Mouse (Mus musculus) hindlimb bud, embryonic 11.5 days (tissue): ENCODE results near the gene Ablim1.

ENCODE experiments used
- DNase-seq: peaks from one replicate; pipeline ENCODE4 v3.0.0-alpha.2; 2012; ENCODE audit warnings: low read depth, low spot score; ENCODE audit errors: extremely low spot score

Ablim1 gene

DNA sequence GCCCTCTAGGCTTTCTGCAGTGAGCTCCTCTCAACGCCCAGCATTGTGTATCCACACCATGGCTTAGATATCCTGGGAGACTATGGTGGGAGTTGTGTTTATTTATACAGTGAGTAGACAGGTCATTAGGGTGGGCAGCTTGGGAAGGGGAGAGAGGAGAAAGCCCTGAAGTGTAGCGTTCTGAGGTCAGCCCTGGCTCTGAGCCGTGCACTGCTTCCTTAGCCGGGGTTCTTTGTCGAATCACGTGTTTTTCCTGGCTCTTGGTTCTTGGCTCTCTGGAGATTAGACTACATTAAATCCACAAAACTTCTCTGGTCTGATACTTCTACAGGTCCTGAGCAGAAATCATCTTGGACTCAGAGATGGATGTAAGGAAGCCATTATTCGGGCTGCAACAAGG, 205.1 kb downstream of the Ablim1 start:
- no peak for DNase-seq

GRCm38 (mm10) chr19:57106513-57106912, 208.2 kb downstream of the Ablim1 start:
- no peak for DNase-seq

DNA sequence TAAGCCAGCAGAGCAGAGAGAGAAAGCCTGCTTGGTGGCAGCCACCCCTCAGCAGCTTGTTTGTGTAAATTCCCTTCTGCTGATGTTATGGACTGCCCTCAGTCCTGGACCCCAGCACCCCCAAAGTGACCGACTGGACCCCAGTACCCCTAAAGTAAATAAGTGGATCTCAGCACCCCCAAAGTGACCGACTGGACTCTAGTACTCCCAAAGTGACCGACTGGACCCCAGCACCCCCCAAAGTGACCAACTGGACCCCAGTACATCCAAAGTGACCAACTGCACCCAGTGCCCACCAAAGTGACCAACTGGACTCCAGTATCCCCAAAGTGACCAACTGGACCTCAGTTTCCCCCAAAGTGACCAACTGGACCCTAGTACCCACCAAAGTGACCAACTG, 208.7 kb downstream of the Ablim1 start:
- DNase-seq = no peak

- DNase-seq = no peak
Observed at GRCm38 (mm10) chr19:57105156-57105555, 209.6 kb downstream of the Ablim1 start.

- no peak for DNase-seq
Observed at GRCm38 (mm10) chr19:57104171-57104748, 210.5 kb downstream of the Ablim1 start.

DNA sequence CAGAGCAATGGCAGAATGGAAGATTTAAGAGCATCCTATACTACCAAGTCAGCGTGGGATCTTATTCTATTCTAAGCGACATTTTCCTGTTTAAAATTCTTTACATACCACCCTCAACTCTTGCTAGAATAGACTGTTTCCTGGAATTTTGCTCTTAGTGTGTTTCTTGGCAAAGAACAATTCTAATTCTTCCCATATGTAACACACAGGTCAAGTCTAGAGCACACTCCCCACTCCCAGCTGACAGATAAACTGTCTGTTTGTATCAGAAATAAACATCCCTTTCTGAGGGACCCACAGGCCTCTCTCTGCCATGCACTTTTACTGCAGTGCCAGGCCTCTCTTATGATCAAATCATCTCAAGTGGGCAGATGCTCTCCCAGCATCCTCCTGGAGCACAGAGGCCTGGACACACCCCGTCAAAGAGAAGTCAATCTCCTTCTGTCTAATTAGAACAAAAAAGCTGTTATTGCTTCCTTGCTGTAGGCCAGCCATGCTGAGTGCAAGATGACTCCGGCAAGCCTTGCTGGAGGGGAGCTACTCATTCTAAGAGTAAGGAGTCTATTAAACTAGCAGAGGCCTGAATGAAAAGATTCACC, 211.3 kb downstream of the Ablim1 start:
- no peak for DNase-seq

DNA sequence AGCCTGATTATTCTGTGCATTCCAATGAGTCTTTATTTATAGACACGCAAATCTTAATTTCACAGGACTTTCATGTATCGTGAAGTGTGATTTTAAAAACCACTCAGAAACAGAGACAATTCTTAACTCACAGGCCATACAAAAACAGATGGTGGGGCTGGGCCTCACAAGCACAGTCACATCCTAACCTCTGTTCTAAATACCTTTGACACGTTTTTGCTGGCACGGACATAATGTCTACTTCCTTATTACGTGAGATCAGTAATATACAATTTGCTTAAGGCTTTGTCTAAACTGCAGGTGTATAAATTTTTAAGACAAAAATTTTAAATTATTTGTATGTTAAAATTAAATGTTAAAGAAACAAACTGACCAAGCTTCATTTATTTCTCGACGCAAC, 212.7 kb downstream of the Ablim1 start:
- DNase-seq = no peak

DNA sequence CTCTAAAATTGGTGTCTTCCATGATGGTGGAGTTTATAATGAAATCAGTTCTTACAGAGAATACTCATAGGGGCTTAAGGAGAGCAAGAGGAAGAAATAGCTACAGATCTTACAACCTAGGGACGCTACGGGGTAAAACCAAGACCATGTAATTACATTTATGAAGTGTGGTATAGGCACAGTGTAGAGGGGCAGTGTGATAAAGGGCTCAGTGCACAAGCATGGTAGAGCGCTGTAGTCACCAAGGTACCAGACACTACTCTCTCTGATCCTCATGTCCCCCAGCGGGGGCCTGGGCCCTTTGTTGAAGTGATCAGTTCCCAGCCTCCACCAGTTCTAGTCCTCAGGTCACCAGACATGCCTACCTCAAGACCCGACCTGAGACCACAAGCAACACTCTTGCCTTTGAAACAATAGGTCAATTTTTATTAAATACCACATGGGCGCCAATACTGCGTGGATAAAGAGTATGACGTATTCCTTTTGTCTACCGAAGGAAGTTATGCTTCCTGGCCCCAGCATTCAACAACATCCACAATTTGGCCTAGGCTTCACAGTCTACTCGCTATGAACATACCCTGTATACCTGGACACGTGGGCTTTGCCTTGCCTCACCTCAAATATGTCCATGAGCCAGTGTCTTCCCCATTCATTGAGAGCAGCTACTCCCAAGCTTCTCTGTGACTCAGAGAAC, 213.8 kb downstream of the Ablim1 start:
- DNase-seq = no peak

DNA sequence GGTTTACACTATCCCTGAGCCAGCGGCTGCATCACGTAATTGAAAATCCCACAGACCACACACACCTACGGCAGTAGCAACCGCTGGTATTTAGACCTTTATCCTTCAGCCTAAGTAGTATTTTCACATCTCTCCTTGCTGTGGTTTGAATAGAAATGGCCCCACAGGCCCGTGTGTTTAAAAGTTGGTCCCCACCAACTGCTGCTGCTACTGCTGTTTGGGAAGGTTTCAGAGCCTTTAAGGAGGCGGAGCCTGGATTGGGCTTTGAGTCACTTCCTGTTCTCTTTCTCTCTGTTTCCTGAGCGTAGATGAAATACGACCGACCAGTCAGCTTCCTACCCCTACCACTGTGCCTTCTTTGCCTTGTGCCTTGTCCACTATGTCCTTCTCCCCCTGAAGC, 214.7 kb downstream of the Ablim1 start:
- no peak for DNase-seq

- DNase-seq = no peak
Observed at GRCm38 (mm10) chr19:57099094-57099357, 215.7 kb downstream of the Ablim1 start.

GRCm38 (mm10) chr19:57098241-57099093, 216.3 kb downstream of the Ablim1 start:
- DNase-seq = no peak

- DNase-seq = no peak
Observed at GRCm38 (mm10) chr19:57095340-57095739, 219.4 kb downstream of the Ablim1 start.

DNA sequence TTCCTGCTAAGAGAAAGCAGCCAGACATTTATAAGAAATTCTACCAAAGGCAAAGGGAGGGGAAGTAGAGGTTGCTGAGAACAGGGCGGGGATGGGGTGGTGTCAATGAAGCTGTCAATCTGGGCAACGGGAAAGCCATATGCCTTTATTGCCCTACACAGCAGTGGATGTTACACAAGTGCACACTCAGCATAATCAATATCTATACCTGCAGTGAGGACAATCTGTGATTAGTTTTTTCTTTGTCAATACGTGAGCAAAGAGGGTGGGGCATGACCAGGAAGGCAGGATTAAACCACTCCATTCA, 221.1 kb downstream of the Ablim1 start:
- DNase-seq = no peak

DNA sequence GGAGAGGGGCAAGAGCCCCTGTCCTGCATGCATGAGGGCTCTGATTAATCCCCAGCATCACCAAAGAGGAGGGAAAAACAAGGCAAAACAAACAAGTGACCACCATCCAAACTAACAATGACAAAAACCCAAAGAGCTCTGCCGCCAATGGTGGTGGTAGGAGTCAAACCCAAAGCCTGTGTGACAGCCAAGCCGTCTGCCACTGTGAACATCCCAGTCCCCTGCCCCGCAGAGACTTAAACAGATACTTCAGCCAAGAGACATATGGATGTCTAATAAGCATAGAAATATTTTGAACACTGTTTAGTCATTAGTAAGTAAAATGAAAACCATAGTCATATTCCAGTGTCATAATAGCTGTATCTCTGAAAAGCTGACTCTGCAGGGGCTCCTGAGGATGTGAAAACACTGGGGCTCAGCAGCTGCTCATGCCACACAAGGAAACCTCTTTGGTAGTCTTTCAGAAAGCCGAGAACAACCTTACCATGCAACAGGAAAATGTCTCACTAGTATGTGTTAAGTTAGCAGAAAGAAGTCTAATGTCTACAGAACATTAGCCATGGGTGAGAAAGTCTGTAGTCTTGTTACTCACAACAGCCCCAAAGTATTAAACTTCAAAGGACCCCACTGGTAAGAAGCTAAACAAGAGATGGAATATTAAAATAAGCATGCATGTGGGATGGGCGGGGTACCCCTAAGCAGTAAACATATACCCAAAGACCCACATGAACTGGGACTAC, 221.6 kb downstream of the Ablim1 start:
- DNase-seq = no peak

GRCm38 (mm10) chr19:57091278-57091677, 223.4 kb downstream of the Ablim1 start:
- no peak for DNase-seq

DNA sequence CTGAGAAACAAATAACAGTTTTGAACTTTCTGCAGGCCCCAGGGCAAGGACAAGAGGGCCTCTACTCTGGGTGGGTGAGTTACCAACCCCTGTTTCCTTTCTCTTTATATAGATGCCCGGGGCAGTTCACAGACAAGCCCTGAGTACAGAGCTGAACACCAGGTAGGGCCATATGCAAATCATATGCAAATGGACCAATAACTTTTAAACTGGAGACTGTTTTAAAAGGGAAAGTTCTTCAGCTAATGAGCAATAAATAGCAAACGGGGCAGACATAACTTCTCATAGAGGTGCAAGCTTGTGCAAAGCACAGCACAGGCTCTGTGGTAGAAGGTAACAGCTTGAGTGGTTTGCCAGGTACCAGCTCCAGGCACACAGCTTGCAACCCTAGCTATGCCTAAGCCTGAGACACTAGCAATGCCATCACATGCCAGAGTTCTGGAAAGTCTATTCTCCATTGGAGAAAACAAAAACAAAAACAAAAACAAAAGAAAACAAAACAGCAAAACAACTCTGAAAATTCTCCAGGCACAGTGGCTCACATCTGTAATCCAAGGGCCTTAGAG, 225.8 kb downstream of the Ablim1 start:
- DNase-seq = no peak

- no peak for DNase-seq
Observed at GRCm38 (mm10) chr19:57084520-57085166, 230.1 kb downstream of the Ablim1 start.

GRCm38 (mm10) chr19:57083887-57084286, 230.8 kb downstream of the Ablim1 start:
- no peak for DNase-seq

DNA sequence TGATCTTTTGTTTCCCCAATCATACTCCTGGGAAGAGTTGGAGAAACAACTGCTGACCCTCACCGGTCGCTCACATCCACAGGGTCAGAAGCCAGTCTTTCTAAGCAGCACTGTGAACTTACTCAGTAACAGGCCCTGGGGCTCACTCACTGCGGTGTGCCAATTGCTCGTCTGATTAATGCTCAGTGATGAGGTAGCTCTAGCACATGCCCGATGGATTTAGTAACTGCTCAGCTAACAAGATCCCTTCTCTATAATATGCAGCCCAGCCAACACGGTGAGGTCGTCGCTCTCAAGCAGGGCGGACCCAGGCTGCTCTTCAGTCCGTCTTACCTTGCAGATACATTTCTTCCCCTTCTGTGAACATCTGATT, 231.6 kb downstream of the Ablim1 start:
- no peak for DNase-seq

DNA sequence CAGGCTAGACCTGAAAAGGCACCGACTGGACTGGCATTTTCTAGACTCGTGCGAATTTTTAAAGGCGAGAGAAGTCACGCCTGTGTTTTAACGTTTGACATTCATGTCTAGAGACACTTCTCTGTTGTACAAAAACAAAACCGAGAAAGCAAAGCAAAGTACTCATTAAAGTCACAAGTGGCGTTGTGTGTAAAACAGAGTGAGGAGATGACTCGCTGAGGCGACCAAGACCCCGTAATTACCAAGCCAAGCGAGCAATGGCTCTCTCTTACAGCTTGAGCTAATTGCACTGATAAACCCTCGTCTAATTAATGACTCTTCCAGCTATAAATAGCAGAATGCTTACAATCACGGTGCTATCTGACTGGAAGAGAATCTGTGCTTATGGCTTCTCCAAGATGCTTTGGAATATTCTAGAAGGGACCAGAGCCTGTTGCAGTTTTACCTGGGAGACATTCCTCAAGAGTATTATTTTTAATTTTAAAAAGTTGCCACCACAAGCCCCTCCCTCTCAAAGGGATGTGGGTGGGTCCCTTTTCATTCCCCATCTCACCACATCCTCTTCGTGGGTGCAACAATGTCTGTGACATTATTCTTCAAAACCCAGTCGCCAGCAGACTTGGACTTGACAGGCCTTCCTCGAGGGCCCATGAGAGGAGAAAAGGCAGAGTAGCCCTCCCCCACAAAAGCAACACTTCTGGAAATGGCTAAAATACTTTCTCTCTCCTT, 232.1 kb downstream of the Ablim1 start:
- DNase-seq = no peak
